Mouse (Mus musculus): ENCODE data around the gene Ifnl3. TPM values are rescaled to one million over a fixed set of nuclear protein-coding genes. Genes with fewer than 3 reads are reported as not detected.

The Ifnl3 gene
- polyA plus RNA-seq, 2 experiments = not detected

- no peak for TF ChIP-seq EP300 (IDR thresholded peaks at IDR 0.05; ENCODE audit: low read depth)
- TF ChIP-seq CTCF (IDR thresholded peaks at IDR 0.05; ENCODE audit: low read depth) = no peak
These were observed 22.6 kb downstream of the Ifnl3 start for GRCm38 (mm10) chr7:28545048-28545890.

GRCm38 (mm10) chr7:28545891-28546210 lies 23.2 kb downstream of the Ifnl3 start:
- 50% methylated on average over 7 of the region's 7 CpGs for WGBS (ENCODE audit: insufficient replicate concordance)
- H3K4me3 ChIP-seq (ENCODE audit: insufficient read depth in 1 of 2, low read depth in 2 of 2, low read length in 2 of 2) = no peak overlapping the region
- ATAC-seq (ENCODE audit: insufficient read depth) (no peak), DNase-seq (ENCODE audit: low read depth in 3 of 3, low spot score in 3 of 3) (no peak)
- no peaks in the 10 kb centered on the region for H3K4me1 ChIP-seq (replicated peaks; ENCODE audit: control insufficient read depth in 2 of 2, insufficient read depth in 2 of 2, low read length in 1 of 2)
- H3K27me3 ChIP-seq (ENCODE audit: control insufficient read depth, insufficient read depth, low read length) = peaks cover 25% of the 10 kb centered on the region
- H3K9me3 ChIP-seq (ENCODE audit: control insufficient read depth, low read length) = no peaks in the 10 kb centered on the region
- H3K4me2 ChIP-seq (ENCODE audit: low read depth) = no peak overlapping the region
- no peak overlapping the region for H3K27ac ChIP-seq
- TF ChIP-seq CTCF (IDR thresholded peaks at IDR 0.05; ENCODE audit: low read depth) (no peak), EP300 (IDR thresholded peaks at IDR 0.05; ENCODE audit: low read depth) (no peak)
- H3K36me3 ChIP-seq (replicated peaks; ENCODE audit: control insufficient read depth, insufficient read depth, low read depth) = no peaks in the 10 kb centered on the region
- no peak overlapping the region for H3K9ac ChIP-seq (replicated peaks)

More at GRCm38 (mm10) chr7:28545048-28545890, 22.6 kb downstream of the Ifnl3 start:
- Histone ChIP-seq H3K9ac (replicated peaks) (no peak overlapping the region), H3K4me1 (replicated peaks; ENCODE audit: control insufficient read depth in 2 of 2, insufficient read depth in 2 of 2, low read length in 1 of 2) (no peaks in the 10 kb centered on the region), H3K4me3 (ENCODE audit: insufficient read depth in 1 of 2, low read depth in 2 of 2, low read length in 2 of 2) (no peak overlapping the region), H3K36me3 (replicated peaks; ENCODE audit: control insufficient read depth, insufficient read depth, low read depth) (no peaks in the 10 kb centered on the region), H3K9me3 (ENCODE audit: control insufficient read depth, low read length) (no peaks in the 10 kb centered on the region), H3K27ac (no peak overlapping the region), H3K4me2 (ENCODE audit: low read depth) (no peak overlapping the region), H3K27me3 (ENCODE audit: control insufficient read depth, insufficient read depth, low read length) (peaks cover 25% of the 10 kb centered on the region)
- 24% methylated on average over 14 of the region's 14 CpGs for WGBS (ENCODE audit: insufficient replicate concordance)
- DNase-seq (ENCODE audit: low read depth in 3 of 3, low spot score in 3 of 3) (no peak), ATAC-seq (ENCODE audit: insufficient read depth) (no peak)

GRCm38 (mm10) chr7:28546649-28547048 lies 24.0 kb downstream of the Ifnl3 start:
- ATAC-seq (ENCODE audit: insufficient read depth) (no peak), DNase-seq (ENCODE audit: low read depth in 3 of 3, low spot score in 3 of 3) (no peak)
- Histone ChIP-seq H3K27me3 (ENCODE audit: control insufficient read depth, insufficient read depth, low read length) (peaks cover 25% of the 10 kb centered on the region), H3K4me3 (ENCODE audit: insufficient read depth in 1 of 2, low read depth in 2 of 2, low read length in 2 of 2) (no peak overlapping the region), H3K36me3 (replicated peaks; ENCODE audit: control insufficient read depth, insufficient read depth, low read depth) (no peaks in the 10 kb centered on the region), H3K9me3 (ENCODE audit: control insufficient read depth, low read length) (no peaks in the 10 kb centered on the region), H3K27ac (no peak overlapping the region), H3K4me1 (replicated peaks; ENCODE audit: control insufficient read depth in 2 of 2, insufficient read depth in 2 of 2, low read length in 1 of 2) (no peaks in the 10 kb centered on the region), H3K9ac (replicated peaks) (no peak overlapping the region), H3K4me2 (ENCODE audit: low read depth) (no peak overlapping the region)
- WGBS (ENCODE audit: insufficient replicate concordance) = 3% methylated on average over 22 of the region's 22 CpGs
- no peak for TF ChIP-seq CTCF (IDR thresholded peaks at IDR 0.05; ENCODE audit: low read depth)
- TF ChIP-seq EP300 (IDR thresholded peaks at IDR 0.05; ENCODE audit: low read depth) = no peak

GRCm38 (mm10) chr7:28547154-28547553 lies 24.5 kb downstream of the Ifnl3 start, which contains the start of gene Nccrp1:
Nccrp1 (minus strand) TSS chr7:28547254.
- no peak within 1 kb of the TSS for H3K9ac ChIP-seq (replicated peaks)
- H3K4me2 ChIP-seq (ENCODE audit: low read depth) = no peak within 1 kb of the TSS
- no peaks in the 10 kb centered on the region for H3K4me1 ChIP-seq (replicated peaks; ENCODE audit: control insufficient read depth in 2 of 2, insufficient read depth in 2 of 2, low read length in 1 of 2)
- H3K27me3 ChIP-seq (ENCODE audit: control insufficient read depth, insufficient read depth, low read length) = peaks cover 25% of the 10 kb centered on the region
- ATAC-seq (ENCODE audit: insufficient read depth) (no peak), DNase-seq (ENCODE audit: low read depth in 3 of 3, low spot score in 3 of 3) (no peak)
- no peaks in the 10 kb centered on the region for H3K9me3 ChIP-seq (ENCODE audit: control insufficient read depth, low read length)
- H3K36me3 ChIP-seq (replicated peaks; ENCODE audit: control insufficient read depth, insufficient read depth, low read depth) = no peaks in the 10 kb centered on the region
- WGBS (ENCODE audit: insufficient replicate concordance) = 2% methylated on average over 5 of the region's 5 CpGs
- TF ChIP-seq CTCF (IDR thresholded peaks at IDR 0.05; ENCODE audit: low read depth) (no peak), EP300 (IDR thresholded peaks at IDR 0.05; ENCODE audit: low read depth) (no peak)
- H3K4me3 ChIP-seq (ENCODE audit: insufficient read depth in 1 of 2, low read depth in 2 of 2, low read length in 2 of 2) = no peak within 1 kb of the TSS
- no peak within 1 kb of the TSS for H3K27ac ChIP-seq

- Histone ChIP-seq H3K27ac (no peak overlapping the region), H3K9ac (replicated peaks) (no peak overlapping the region), H3K4me3 (ENCODE audit: insufficient read depth in 1 of 2, low read depth in 2 of 2, low read length in 2 of 2) (no peak overlapping the region), H3K4me2 (ENCODE audit: low read depth) (no peak overlapping the region), H3K36me3 (replicated peaks; ENCODE audit: control insufficient read depth, insufficient read depth, low read depth) (no peaks in the 10 kb centered on the region), H3K9me3 (ENCODE audit: control insufficient read depth, low read length) (no peaks in the 10 kb centered on the region), H3K4me1 (replicated peaks; ENCODE audit: control insufficient read depth in 2 of 2, insufficient read depth in 2 of 2, low read length in 1 of 2) (no peaks in the 10 kb centered on the region), H3K27me3 (ENCODE audit: control insufficient read depth, insufficient read depth, low read length) (peaks cover 25% of the 10 kb centered on the region)
- DNase-seq (ENCODE audit: low read depth in 3 of 3, low spot score in 3 of 3) (no peak), ATAC-seq (ENCODE audit: insufficient read depth) (no peak)
- TF ChIP-seq CTCF (IDR thresholded peaks at IDR 0.05; ENCODE audit: low read depth) (no peak), EP300 (IDR thresholded peaks at IDR 0.05; ENCODE audit: low read depth) (no peak)
- WGBS (ENCODE audit: insufficient replicate concordance) = 15% methylated on average over 7 of the region's 7 CpGs
These were observed 25.0 kb downstream of the Ifnl3 start for GRCm38 (mm10) chr7:28547628-28548027.

All from liver, embryonic 14.5 days (tissue).